Mouse (Mus musculus) liver, embryonic 11.5 days (tissue): ENCODE measurements around the gene Ptprh. TPM values are rescaled to one million over a fixed set of nuclear protein-coding genes. Genes with fewer than 3 reads are reported as not detected.

ENCODE experiments used
- ATAC-seq: fragments of 200-750 bp; cut with Nextera tagmentation; replicated peaks from 2 replicates; pipeline ENCODE4 v1.8.0; 2017; ENCODE audit warnings: moderate number of reproducible peaks, mild to moderate bottlenecking, moderate TSS enrichment, moderate library complexity; ENCODE audit not compliant: low FRiP score
- DNase-seq: peaks from one replicate; pipeline ENCODE4 v3.0.0-alpha.2; 2017; ENCODE audit warnings: low spot score
- H3K27ac ChIP-seq: fragments of 300-500 bp; sonication (generic); 2 replicates; pipeline ENCODE4 v1.5.1; 2014; ENCODE audit warnings: mild to moderate bottlenecking, low read depth, low read length, control low read depth
- H3K27me3 ChIP-seq: fragments of 300-500 bp; sonication (generic); replicated peaks from 2 replicates; pipeline ENCODE4 v1.6.1; 2014; ENCODE audit warnings: low read length, mixed read lengths; ENCODE audit not compliant: control insufficient read depth, insufficient read depth
- H3K36me3 ChIP-seq: fragments of 300-500 bp; sonication (generic); 2 replicates; pipeline ENCODE4 v1.6.1; 2014; ENCODE audit warnings: mild to moderate bottlenecking, low read length, moderate library complexity, mixed read lengths; ENCODE audit not compliant: control insufficient read depth, insufficient read depth
- H3K4me1 ChIP-seq: fragments of 300-500 bp; sonication (generic); replicated peaks from 2 replicates; pipeline ENCODE4 v1.6.1; 2014; ENCODE audit warnings: low read length, mixed read lengths; ENCODE audit not compliant: control insufficient read depth, insufficient read depth
- H3K4me2 ChIP-seq: fragments of 300-500 bp; sonication (generic); 2 replicates; pipeline ENCODE4 v1.6.1; 2014; ENCODE audit warnings: mild to moderate bottlenecking, control low read depth, moderate library complexity
- H3K4me3 ChIP-seq: fragments of 300-500 bp; sonication (generic); 2 replicates; pipeline ENCODE4 v1.5.1; 2014; ENCODE audit warnings: low read depth, low read length, control low read depth
- H3K9ac ChIP-seq: fragments of 300-500 bp; sonication (generic); 2 replicates; pipeline ENCODE4 v1.6.1; 2014; ENCODE audit warnings: low read depth, low read length, control low read depth
- H3K9me3 ChIP-seq: fragments of 300-500 bp; sonication (generic); 2 replicates; pipeline ENCODE4 v1.6.1; 2016; ENCODE audit warnings: low read length, inconsistent platforms, mixed read lengths; ENCODE audit not compliant: control insufficient read depth
- whole genome bisulfite sequencing: fragments of 180-500 bp; shearing (Covaris S2); extraction: QIAGEN DNeasy Blood & Tissue Kit; methylation state at CpG from one replicate; pipeline ENCODE4 v1.1.7; 2014; 5-methylcytosine and 5-hydroxymethylcytosine counted together
- polyA plus RNA-seq: library from polyadenylated mRNA; unstranded; fragments of >200 nt; fragmentation: Nextera tagmentation; extraction: Ambion mirVana; gene quantifications from 2 replicates; pipeline ENCODE4 v1.2.1, GENCODE M21; 2014

The Ptprh gene
- polyA plus RNA-seq, 1 experiment from 2014 or later: not detected

- H3K36me3 ChIP-seq: peaks cover 54% of the 10 kb centered on the region
- no peak overlapping the region for H3K4me2 ChIP-seq
- peaks cover 12% of the 10 kb centered on the region; the same call in 1 of the 2 replicates for H3K4me1 ChIP-seq
- H3K4me3 ChIP-seq: no peak overlapping the region
- no peak overlapping the region for H3K27ac ChIP-seq
- H3K27me3 ChIP-seq: no peaks in the 10 kb centered on the region
- no peaks in the 10 kb centered on the region for H3K9me3 ChIP-seq
- WGBS: 83% methylated on average over 11 of the region's 11 CpGs
- ATAC-seq: no peak
- H3K9ac ChIP-seq: no peak overlapping the region
- no peak for DNase-seq
Observed at GRCm38 (mm10) chr7:4641155-4641554, 37.3 kb upstream of the Ptprh start.

GRCm38 (mm10) chr7:4636179-4636578 lies 32.3 kb upstream of the Ptprh start:
- Histone ChIP-seq H3K27me3 (no peaks in the 10 kb centered on the region), H3K27ac (no peak overlapping the region), H3K9ac (no peak overlapping the region), H3K4me1 (peaks cover 4% of the 10 kb centered on the region), H3K36me3 (peaks cover 55% of the 10 kb centered on the region), H3K9me3 (no peaks in the 10 kb centered on the region), H3K4me2 (no peak overlapping the region), H3K4me3 (no peak overlapping the region)
- ATAC-seq: no peak
- 82% methylated on average over 4 of the region's 4 CpGs for WGBS
- DNase-seq: no peak

GRCm38 (mm10) chr7:4631031-4631430 lies 27.2 kb upstream of the Ptprh start, which contains the start of gene Tmem86b:
Gene Tmem86b, minus strand, starts transcription at chr7:4631422.
- 70% methylated on average over 4 of the region's 4 CpGs for WGBS
- Histone ChIP-seq H3K4me2 (peak within 1 kb of the TSS; percentile 76), H3K9me3 (no peaks in the 10 kb centered on the region), H3K27ac (peak within 1 kb of the TSS; percentile 95), H3K36me3 (peaks cover 41% of the 10 kb centered on the region), H3K4me1 (peaks cover 24% of the 10 kb centered on the region), H3K27me3 (no peaks in the 10 kb centered on the region), H3K9ac (peak within 1 kb of the TSS; percentile 30; the same call in 1 of the 2 replicates), H3K4me3 (peak within 1 kb of the TSS; percentile 46)
- DNase-seq: no peak
- ATAC-seq: peak; percentile 21

- H3K27me3 ChIP-seq: no peaks in the 10 kb centered on the region
- H3K36me3 ChIP-seq: peaks cover 35% of the 10 kb centered on the region
- H3K9me3 ChIP-seq: no peaks in the 10 kb centered on the region
- ATAC-seq (peak; percentile 93), DNase-seq (peak; percentile 69)
- peak overlapping the region; percentile 46 for H3K4me3 ChIP-seq
- peak overlapping the region; percentile 64 for H3K9ac ChIP-seq
- peak overlapping the region; percentile 95 for H3K27ac ChIP-seq
- peaks cover 25% of the 10 kb centered on the region for H3K4me1 ChIP-seq
- WGBS: 25% methylated on average over 1 of the region's 1 CpGs
- H3K4me2 ChIP-seq: peak overlapping the region; percentile 76
Observed at GRCm38 (mm10) chr7:4630198-4630597, 26.4 kb upstream of the Ptprh start.

GRCm38 (mm10) chr7:4629586-4629985 lies 25.7 kb upstream of the Ptprh start:
- 23% methylated on average over 5 of the region's 5 CpGs for WGBS
- H3K9me3 ChIP-seq: no peaks in the 10 kb centered on the region
- H3K36me3 ChIP-seq: peaks cover 35% of the 10 kb centered on the region
- peaks cover 25% of the 10 kb centered on the region for H3K4me1 ChIP-seq
- H3K27me3 ChIP-seq: no peaks in the 10 kb centered on the region
- peak overlapping the region; percentile 64 for H3K9ac ChIP-seq
- ATAC-seq (peak; percentile 48), DNase-seq (no peak)
- H3K27ac ChIP-seq: peak overlapping the region; percentile 95
- H3K4me2 ChIP-seq: peak overlapping the region; percentile 76
- peak overlapping the region; percentile 46 for H3K4me3 ChIP-seq

- Histone ChIP-seq H3K4me3 (no peak overlapping the region), H3K36me3 (peaks cover 6% of the 10 kb centered on the region; the same call in 1 of the 2 replicates), H3K27me3 (no peaks in the 10 kb centered on the region), H3K4me1 (peaks cover 18% of the 10 kb centered on the region), H3K27ac (no peak overlapping the region), H3K4me2 (no peak overlapping the region), H3K9ac (no peak overlapping the region), H3K9me3 (no peaks in the 10 kb centered on the region)
- 86% methylated on average over 2 of the region's 2 CpGs for WGBS
- no peak for ATAC-seq
- DNase-seq: no peak
Observed at GRCm38 (mm10) chr7:4625928-4626327, 22.1 kb upstream of the Ptprh start.

GRCm38 (mm10) chr7:4624343-4624742 lies 20.5 kb upstream of the Ptprh start:
- peaks cover 14% of the 10 kb centered on the region for H3K4me1 ChIP-seq
- 49% methylated on average over 1 of the region's 1 CpGs for WGBS
- no peak overlapping the region for H3K4me3 ChIP-seq
- no peak for ATAC-seq
- no peaks in the 10 kb centered on the region for H3K27me3 ChIP-seq
- peaks cover 6% of the 10 kb centered on the region; the same call in 1 of the 2 replicates for H3K36me3 ChIP-seq
- H3K27ac ChIP-seq: no peak overlapping the region
- H3K4me2 ChIP-seq: no peak overlapping the region
- H3K9ac ChIP-seq: no peak overlapping the region
- no peaks in the 10 kb centered on the region for H3K9me3 ChIP-seq
- DNase-seq: no peak

GRCm38 (mm10) chr7:4623544-4624189 lies 19.8 kb upstream of the Ptprh start:
- no peak overlapping the region for H3K27ac ChIP-seq
- H3K36me3 ChIP-seq: peaks cover 4% of the 10 kb centered on the region; the same call in 1 of the 2 replicates
- no peaks in the 10 kb centered on the region for H3K27me3 ChIP-seq
- DNase-seq (no peak), ATAC-seq (peak; percentile 72)
- 26% methylated on average over 4 of the region's 4 CpGs for WGBS
- no peak overlapping the region for H3K4me2 ChIP-seq
- H3K9me3 ChIP-seq: no peaks in the 10 kb centered on the region
- no peak overlapping the region for H3K9ac ChIP-seq
- no peak overlapping the region for H3K4me3 ChIP-seq
- peaks cover 7% of the 10 kb centered on the region for H3K4me1 ChIP-seq

- no peak overlapping the region for H3K9ac ChIP-seq
- no peaks in the 10 kb centered on the region for H3K4me1 ChIP-seq
- no peaks in the 10 kb centered on the region for H3K27me3 ChIP-seq
- H3K36me3 ChIP-seq: no peaks in the 10 kb centered on the region
- ATAC-seq: peak; percentile 45; the same call in 1 of the 2 replicates
- no peak overlapping the region for H3K4me3 ChIP-seq
- H3K9me3 ChIP-seq: no peaks in the 10 kb centered on the region
- H3K4me2 ChIP-seq: no peak overlapping the region
- H3K27ac ChIP-seq: no peak overlapping the region
- peak; percentile 67 for DNase-seq
- 27% methylated on average over 1 of the region's 1 CpGs for WGBS
Observed at GRCm38 (mm10) chr7:4619979-4620378, 16.1 kb upstream of the Ptprh start.
